Mouse (Mus musculus): ENCODE measurements around the gene Prpsap2. TPM values are rescaled to one million over a fixed set of nuclear protein-coding genes. Genes with fewer than 3 reads are reported as not detected.
"Not testable (repeated sequence)": the region's sequence is repeated elsewhere in the genome, so short reads cannot be mapped to it uniquely, and the experiment has no call there.

Prpsap2 gene
- 22.0 and 28.2 TPM in 2 replicates for polyA plus RNA-seq (2012; ENCODE audit: insufficient read depth, insufficient read length, missing spikeins)

GRCm38 (mm10) chr11:61761584-61762407 is at the start of gene Prpsap2:
TSS of gene Prpsap2 (minus strand) at chr11:61762088.
- Histone ChIP-seq H3K4me3 (ENCODE audit: insufficient read depth, low read depth, low read length) (peak within 1 kb of the TSS; percentile 71), H3K27ac (replicated peaks; ENCODE audit: low read depth, low read length) (peak within 1 kb of the TSS; percentile 17; the same call in 1 of the 2 replicates), H3K4me1 (ENCODE audit: control insufficient read depth, insufficient read depth, insufficient read length, low read length) (peaks cover 9% of the 10 kb centered on the region; the same call in 1 of the 2 replicates)

GRCm38 (mm10) chr11:61809793-61810192 is 47.9 kb upstream of the Prpsap2 start:
- Histone ChIP-seq H3K4me1 (ENCODE audit: control insufficient read depth, insufficient read depth, insufficient read length, low read length) (no peaks in the 10 kb centered on the region), H3K4me3 (ENCODE audit: insufficient read depth, low read depth, low read length) (no peak overlapping the region), H3K27ac (replicated peaks; ENCODE audit: low read depth, low read length) (no peak overlapping the region)

- H3K4me1 ChIP-seq (ENCODE audit: control insufficient read depth, insufficient read depth, insufficient read length, low read length), result no peaks in the 10 kb centered on the region
- no peak overlapping the region for H3K4me3 ChIP-seq (ENCODE audit: insufficient read depth, low read depth, low read length)
- H3K27ac ChIP-seq (replicated peaks; ENCODE audit: low read depth, low read length), result no peak overlapping the region
Measured at GRCm38 (mm10) chr11:61808551-61809117, 46.7 kb upstream of the Prpsap2 start.

- Histone ChIP-seq H3K27ac (replicated peaks; ENCODE audit: low read depth, low read length) (no peak overlapping the region), H3K4me3 (ENCODE audit: insufficient read depth, low read depth, low read length) (no peak overlapping the region), H3K4me1 (ENCODE audit: control insufficient read depth, insufficient read depth, insufficient read length, low read length) (no peaks in the 10 kb centered on the region)
Measured at GRCm38 (mm10) chr11:61793441-61793840, 31.6 kb upstream of the Prpsap2 start.

DNA sequence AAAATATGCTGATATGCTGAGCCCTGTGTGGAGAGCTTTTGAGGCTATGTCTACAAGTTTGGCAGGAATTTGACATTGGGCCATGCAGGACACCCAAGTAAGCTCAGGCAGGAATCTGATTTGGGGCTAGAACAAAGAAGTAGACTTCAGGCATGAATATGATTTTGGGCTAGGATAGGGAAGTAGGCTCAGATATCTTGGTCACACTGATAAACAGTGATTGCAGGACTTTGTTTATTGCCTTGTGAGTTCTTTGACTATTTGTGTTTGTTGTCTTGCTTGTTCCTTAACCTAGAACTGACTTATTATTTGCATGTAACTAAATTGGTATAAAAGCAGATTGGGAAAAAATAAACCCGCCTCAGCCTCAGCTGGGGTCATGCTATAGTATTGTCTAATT is 26.7 kb upstream of the Prpsap2 start:
- Histone ChIP-seq H3K4me3 (ENCODE audit: insufficient read depth, low read depth, low read length) (no peak overlapping the region), H3K27ac (replicated peaks; ENCODE audit: low read depth, low read length) (no peak overlapping the region), H3K4me1 (ENCODE audit: control insufficient read depth, insufficient read depth, insufficient read length, low read length) (no peaks in the 10 kb centered on the region)

GRCm38 (mm10) chr11:61782526-61782925 is 20.6 kb upstream of the Prpsap2 start:
- H3K4me1 ChIP-seq (ENCODE audit: control insufficient read depth, insufficient read depth, insufficient read length, low read length); H3K4me3 ChIP-seq (ENCODE audit: insufficient read depth, low read depth, low read length); H3K27ac ChIP-seq (replicated peaks; ENCODE audit: low read depth, low read length): not testable (repeated sequence)

- Histone ChIP-seq H3K4me3 (ENCODE audit: insufficient read depth, low read depth, low read length) (no peak overlapping the region), H3K27ac (replicated peaks; ENCODE audit: low read depth, low read length) (no peak overlapping the region)
Measured at GRCm38 (mm10) chr11:61774551-61775149, 12.8 kb upstream of the Prpsap2 start.

DNA sequence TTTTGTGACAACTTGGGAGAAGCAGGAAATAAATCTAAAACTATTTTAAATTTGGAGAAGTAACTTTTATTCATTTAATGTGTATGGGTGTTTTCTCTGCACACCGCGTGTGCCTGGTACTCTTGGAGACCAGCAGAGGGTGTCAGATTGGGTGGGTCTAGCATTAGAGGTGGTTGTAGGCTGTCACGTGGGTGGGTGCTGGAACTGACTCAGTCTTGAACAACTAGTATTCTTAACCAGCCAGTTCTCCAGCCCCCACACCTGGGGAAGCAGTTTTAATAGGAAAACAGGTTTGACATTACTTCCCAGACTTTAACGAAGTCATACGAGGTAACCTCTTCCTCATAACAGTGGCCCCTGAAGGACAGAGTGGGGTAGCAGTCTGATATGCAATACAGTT is 1.4 kb downstream of the Prpsap2 start:
- H3K4me3 ChIP-seq (ENCODE audit: insufficient read depth, low read depth, low read length), result 0 out of 2 replicates have a peak overlapping the region, but pooled peaks have one; percentile 20
- H3K4me1 ChIP-seq (ENCODE audit: control insufficient read depth, insufficient read depth, insufficient read length, low read length), result peaks cover 9% of the 10 kb centered on the region; the same call in 1 of the 2 replicates
- no peak overlapping the region for H3K27ac ChIP-seq (replicated peaks; ENCODE audit: low read depth, low read length)

More at GRCm38 (mm10) chr11:61774551-61775149, 12.8 kb upstream of the Prpsap2 start:
- H3K4me1 ChIP-seq (ENCODE audit: control insufficient read depth, insufficient read depth, insufficient read length, low read length), result no peaks in the 10 kb centered on the region

DNA sequence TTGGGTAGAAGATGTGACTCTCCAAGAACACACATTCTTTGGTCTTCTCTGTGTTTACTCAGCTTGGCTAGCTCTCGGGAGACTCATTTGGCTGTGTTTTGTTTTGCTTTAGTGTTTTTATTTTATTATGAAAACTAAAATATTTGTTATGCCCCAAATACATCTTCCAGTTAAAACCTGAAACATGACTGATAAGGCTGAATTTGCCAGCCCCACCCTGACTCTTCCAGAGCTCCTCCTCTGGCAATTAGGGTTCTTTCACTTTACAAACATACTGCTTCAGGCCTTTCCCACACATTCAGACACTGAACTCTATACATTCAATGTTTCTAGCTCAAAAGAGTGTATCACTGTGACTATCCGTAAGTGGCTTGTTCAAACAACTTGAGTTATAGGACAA is 4.7 kb downstream of the Prpsap2 start:
- Histone ChIP-seq H3K4me3 (ENCODE audit: insufficient read depth, low read depth, low read length) (no peak overlapping the region), H3K4me1 (ENCODE audit: control insufficient read depth, insufficient read depth, insufficient read length, low read length) (peaks cover 9% of the 10 kb centered on the region; the same call in 1 of the 2 replicates), H3K27ac (replicated peaks; ENCODE audit: low read depth, low read length) (no peak overlapping the region)

GRCm38 (mm10) chr11:61751612-61752011 is 10.3 kb downstream of the Prpsap2 start:
- H3K4me1 ChIP-seq (ENCODE audit: control insufficient read depth, insufficient read depth, insufficient read length, low read length), result no peaks in the 10 kb centered on the region
- H3K27ac ChIP-seq (replicated peaks; ENCODE audit: low read depth, low read length), result no peak overlapping the region
- no peak overlapping the region for H3K4me3 ChIP-seq (ENCODE audit: insufficient read depth, low read depth, low read length)

GRCm38 (mm10) chr11:61747161-61747560 is 14.7 kb downstream of the Prpsap2 start:
- Histone ChIP-seq H3K27ac (replicated peaks; ENCODE audit: low read depth, low read length) (no peak overlapping the region), H3K4me1 (ENCODE audit: control insufficient read depth, insufficient read depth, insufficient read length, low read length) (no peaks in the 10 kb centered on the region), H3K4me3 (ENCODE audit: insufficient read depth, low read depth, low read length) (no peak overlapping the region)

DNA sequence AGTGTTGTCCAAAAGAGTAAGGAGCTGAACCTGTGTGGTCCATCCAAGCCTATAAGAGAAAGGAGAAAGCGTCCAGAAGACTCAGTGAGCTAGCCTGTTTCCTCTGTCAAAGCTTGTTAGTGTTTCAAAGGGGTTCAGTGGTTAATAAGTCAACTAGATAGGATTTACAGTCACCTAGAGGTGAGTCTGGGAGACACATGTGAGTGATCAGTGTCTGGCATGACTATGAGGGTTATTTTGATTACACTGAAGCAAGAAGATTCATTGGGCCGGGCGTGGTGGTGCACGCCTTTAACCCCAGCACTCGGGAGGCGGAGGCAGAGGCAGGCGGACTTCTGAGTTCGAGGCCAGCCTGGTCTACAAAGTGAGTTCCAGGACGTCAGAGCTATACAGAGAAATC is 16.1 kb downstream of the Prpsap2 start:
- no peak overlapping the region for H3K27ac ChIP-seq (replicated peaks; ENCODE audit: low read depth, low read length)
- H3K4me1 ChIP-seq (ENCODE audit: control insufficient read depth, insufficient read depth, insufficient read length, low read length), result no peaks in the 10 kb centered on the region

DNA sequence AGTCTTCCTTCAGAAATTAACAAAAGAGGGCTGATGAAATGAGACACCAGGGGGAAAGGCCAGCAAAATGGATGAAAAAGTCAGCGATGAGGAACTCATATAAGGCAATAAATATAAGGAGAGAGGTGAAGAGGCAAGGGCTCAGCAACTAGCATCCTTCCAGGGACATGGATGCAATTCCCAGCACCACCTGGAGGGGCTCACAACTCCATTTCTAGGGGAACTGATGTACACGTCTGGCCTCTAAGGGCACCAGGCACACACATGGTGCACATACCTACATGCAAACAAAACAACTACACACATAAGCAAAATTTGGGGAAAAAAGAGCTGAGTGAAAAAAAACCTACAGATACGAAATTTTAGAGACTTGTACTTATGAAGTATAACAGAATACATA is 17.4 kb downstream of the Prpsap2 start:
- no peak overlapping the region for H3K27ac ChIP-seq (replicated peaks; ENCODE audit: low read depth, low read length)
- H3K4me1 ChIP-seq (ENCODE audit: control insufficient read depth, insufficient read depth, insufficient read length, low read length), result no peaks in the 10 kb centered on the region
- H3K4me3 ChIP-seq (ENCODE audit: insufficient read depth, low read depth, low read length), result no peak overlapping the region

More for the DNA sequence above, 16.1 kb downstream of the Prpsap2 start:
- no peak overlapping the region for H3K4me3 ChIP-seq (ENCODE audit: insufficient read depth, low read depth, low read length)

DNA sequence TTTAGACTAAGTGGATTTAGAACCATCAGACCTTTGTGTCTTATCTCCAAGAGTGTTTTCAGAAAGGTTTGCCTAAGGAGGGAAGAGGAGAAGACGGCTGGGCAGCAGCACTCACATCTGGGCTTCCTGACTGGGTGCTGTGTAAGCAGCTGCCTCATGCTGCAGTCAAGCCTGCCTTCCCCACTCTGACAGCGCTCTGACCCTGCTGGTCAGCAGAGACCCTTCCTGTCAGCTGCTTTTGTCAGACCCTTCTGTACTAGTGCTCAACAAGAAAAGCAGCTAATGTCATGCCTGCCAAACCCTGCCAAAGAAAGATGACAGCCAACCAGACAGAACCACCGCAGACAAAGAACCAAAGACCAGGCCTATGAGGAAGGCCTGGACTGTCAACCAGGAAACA is 18.1 kb downstream of the Prpsap2 start:
- 0 out of 2 replicates have a peak overlapping the region, but pooled peaks have one; percentile 4 for H3K27ac ChIP-seq (replicated peaks; ENCODE audit: low read depth, low read length)
- H3K4me3 ChIP-seq (ENCODE audit: insufficient read depth, low read depth, low read length), result no peak overlapping the region
- no peaks in the 10 kb centered on the region for H3K4me1 ChIP-seq (ENCODE audit: control insufficient read depth, insufficient read depth, insufficient read length, low read length)

DNA sequence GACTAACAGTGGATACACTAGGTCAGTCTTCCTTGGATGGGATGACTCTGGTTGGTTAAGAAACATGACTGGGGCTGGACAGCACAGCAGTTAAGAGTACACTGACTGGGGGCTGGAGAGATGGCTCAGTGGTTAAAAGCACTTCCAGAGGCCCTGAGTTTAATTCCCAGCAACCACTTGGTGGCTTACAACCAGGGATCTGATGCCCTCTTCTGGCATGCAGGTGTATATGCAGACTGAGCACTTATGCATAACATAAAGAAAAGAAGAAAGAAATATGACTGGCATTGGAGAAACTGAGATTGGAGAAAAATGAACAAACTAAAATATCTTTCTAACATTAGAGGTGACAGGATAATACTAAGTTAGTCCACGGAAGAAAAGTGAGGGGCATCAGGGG is 21.4 kb downstream of the Prpsap2 start:
- Histone ChIP-seq H3K27ac (replicated peaks; ENCODE audit: low read depth, low read length) (no peak overlapping the region), H3K4me3 (ENCODE audit: insufficient read depth, low read depth, low read length) (no peak overlapping the region), H3K4me1 (ENCODE audit: control insufficient read depth, insufficient read depth, insufficient read length, low read length) (no peaks in the 10 kb centered on the region)
